Mouse (Mus musculus) left cerebral cortex, adult 8-10 months (tissue): ENCODE data around the gene Ggact. TPM values are rescaled to one million over a fixed set of nuclear protein-coding genes. Genes with fewer than 3 reads are reported as not detected.

Experiments used
- DNase-seq, 2 experiments: peaks; one replicate each; pipeline ENCODE4 v3.0.0; 2022; ENCODE audit warnings: low spot score in 2 of 2
- total RNA-seq, 4 experiments: library from RNA; stranded (reverse); gene quantifications; 2 replicates each; pipeline ENCODE4 v1.2.4; 2022

Gene Ggact
- total RNA-seq, 4 experiments from 2014 or later, result 33.0 to 39.9 (median 34.3) TPM

GRCm38 (mm10) chr14:122869831-122870230, 43.7 kb downstream of the Ggact start:
- no peak for DNase-seq

DNA sequence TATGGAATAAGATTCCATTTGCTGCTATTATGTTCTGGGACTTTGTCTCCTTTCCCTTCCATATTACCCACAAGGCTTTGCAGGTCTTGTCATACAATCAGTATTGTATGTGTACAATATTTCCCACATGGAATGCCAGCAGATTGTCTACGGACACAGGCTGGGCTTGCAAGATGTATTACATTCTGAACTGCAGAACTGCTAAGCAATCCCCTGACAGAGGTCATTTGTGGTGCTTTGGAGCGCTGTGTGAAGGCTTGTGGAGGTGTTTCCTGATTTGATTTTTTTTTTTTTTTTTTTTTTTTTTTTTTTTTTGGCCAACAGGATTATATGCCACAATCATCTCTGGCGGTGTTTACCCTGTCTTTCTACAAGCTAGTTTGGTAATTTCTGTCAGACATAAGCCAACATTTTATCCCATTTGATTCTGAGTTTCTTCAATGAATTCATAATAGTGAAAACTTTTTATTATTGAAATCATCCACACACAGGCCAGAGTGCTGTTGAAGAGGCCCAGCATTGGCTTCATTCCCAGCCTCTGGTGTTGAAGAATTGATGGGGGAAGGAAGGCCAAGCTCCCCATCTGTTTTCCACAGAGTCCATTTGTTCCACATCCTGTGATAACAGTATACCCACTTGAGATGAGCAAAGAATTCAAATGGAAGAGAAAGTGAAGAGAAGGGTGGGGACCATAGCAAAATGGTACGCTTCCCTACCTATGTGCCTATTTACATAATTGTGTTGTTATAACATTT, 45.8 kb downstream of the Ggact start:
- DNase-seq, result no peak

GRCm38 (mm10) chr14:122865462-122866129, 48.0 kb downstream of the Ggact start:
- DNase-seq, result no peak

DNA sequence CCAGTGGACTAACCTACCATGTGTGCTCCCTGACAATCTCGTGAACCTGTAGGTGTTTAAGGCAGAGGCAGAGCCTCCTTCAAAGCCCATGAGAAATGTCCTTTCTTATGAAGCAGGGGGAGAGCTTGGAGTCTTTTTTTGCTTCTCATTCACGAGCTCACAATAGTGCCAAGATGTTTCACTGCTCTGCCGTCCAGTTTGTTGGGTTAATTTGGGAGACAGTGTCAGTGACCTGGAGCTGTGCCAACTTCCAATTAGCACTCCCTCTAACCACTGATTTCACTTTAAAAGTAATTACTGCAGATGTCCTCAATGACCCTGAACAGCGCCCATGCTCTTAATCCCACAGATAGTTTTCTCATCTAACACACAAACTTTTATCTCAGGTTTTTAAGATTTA, 50.9 kb downstream of the Ggact start:
- DNase-seq, result no peak

GRCm38 (mm10) chr14:122859792-122860191, 53.8 kb downstream of the Ggact start:
- no peak for DNase-seq

- DNase-seq, result no peak
Measured at GRCm38 (mm10) chr14:122852506-122853057, 61.0 kb downstream of the Ggact start.

- no peak for DNase-seq
Measured at GRCm38 (mm10) chr14:122837018-122837417, 76.5 kb downstream of the Ggact start.

GRCm38 (mm10) chr14:122836221-122836620, 77.3 kb downstream of the Ggact start:
- no peak for DNase-seq

DNA sequence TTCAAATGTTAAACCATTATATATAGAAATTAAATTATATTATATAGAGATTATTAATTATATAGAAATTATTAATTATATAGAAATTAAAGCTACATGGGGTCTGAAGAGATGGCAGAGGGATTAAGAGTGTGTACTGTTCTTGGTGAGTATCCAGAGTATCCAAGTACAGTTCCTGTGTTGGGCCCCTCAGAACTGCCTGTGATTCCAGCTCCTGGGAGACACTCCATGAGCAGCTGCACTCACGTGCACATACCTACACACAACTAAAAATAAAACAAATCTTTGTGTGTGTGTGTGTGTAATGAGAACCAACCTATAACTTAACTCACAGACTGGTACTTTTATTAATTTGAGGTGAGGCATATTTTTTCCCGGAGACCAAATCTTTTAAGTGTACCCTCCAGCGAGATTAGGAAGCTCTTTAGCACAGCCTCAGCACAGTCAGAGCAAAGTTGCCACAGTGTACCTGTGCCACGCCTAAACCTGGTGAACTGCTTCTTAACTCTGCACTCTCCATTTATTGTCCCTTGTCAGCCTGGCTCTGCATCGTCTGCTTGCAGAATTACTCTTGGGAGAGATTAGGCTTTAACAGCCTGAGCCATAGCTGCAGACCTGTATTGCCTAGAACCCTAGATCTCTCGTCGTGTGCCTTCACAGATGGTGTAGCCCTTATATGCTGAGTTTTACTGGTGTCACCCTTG, 77.9 kb downstream of the Ggact start:
- DNase-seq, result no peak

- DNase-seq, result no peak
Measured at GRCm38 (mm10) chr14:122834753-122835152, 78.8 kb downstream of the Ggact start.

GRCm38 (mm10) chr14:122833666-122834065, 79.9 kb downstream of the Ggact start:
- no peak for DNase-seq

- no peak for DNase-seq
Measured at GRCm38 (mm10) chr14:122830433-122830832, 83.1 kb downstream of the Ggact start.

DNA sequence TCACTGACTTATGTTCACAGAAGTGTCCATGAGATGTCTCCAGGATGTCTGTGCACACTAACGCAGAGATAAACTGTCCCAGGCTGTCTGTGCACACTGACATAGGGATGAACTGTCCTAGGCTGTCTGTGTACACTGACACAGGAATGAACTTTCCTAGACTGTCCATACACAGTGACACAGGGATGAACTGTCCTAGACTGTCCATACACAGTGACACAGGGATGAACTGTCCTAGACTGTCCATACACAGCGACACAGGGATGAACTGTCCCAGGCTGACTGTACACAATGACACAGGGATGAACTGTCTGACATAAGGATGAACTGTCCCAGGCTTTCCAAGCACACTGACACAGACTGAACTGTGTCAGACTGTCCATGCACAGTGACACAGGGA, 88.1 kb downstream of the Ggact start:
- no peak for DNase-seq

DNA sequence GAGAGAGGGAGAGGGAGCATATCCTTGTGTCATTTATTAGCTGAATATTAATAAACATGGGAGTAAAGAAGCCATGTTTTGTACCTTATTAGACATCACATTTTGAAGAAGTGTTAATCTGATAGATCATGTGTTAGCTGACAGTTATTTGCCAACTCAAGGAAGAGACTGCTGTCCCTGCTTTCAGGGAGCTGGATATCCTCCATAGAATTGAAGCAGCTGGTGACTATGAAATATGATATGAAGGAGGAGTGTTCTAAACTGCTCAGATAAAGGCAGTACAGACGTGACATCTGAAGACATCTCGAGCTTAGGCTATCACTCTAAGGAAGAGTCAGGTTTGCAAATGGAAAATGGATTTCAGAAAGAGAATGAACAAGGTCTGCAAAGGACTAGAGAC, 89.8 kb downstream of the Ggact start:
- no peak for DNase-seq

- no peak for DNase-seq
Measured at GRCm38 (mm10) chr14:122821002-122821401, 92.6 kb downstream of the Ggact start.

GRCm38 (mm10) chr14:122800296-122800695, 113.3 kb downstream of the Ggact start:
- DNase-seq, result no peak

- DNase-seq, result no peak
Measured at GRCm38 (mm10) chr14:122793368-122793767, 120.2 kb downstream of the Ggact start.

DNA sequence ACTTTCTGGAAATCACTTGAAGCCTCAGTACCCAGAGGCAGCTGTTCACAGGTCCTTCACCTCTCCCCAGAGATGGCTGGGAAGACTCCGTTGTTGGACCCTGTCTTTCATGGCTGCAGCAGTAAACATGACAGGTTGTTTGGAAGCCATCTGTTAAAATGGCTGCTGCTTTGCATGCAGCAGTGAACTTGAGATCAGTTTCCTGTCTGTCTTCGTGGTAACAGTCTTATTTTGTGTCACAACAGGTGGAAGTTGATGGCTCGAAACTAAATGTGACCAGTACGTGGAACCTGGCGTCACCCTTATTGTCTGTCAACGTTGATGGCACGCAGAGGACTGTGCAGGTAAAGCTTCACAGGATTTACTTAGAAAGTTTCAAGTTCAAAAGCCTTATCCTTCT, 123.4 kb downstream of the Ggact start:
- no peak for DNase-seq

- DNase-seq, result no peak
Measured at GRCm38 (mm10) chr14:122788199-122788598, 125.4 kb downstream of the Ggact start.

DNA sequence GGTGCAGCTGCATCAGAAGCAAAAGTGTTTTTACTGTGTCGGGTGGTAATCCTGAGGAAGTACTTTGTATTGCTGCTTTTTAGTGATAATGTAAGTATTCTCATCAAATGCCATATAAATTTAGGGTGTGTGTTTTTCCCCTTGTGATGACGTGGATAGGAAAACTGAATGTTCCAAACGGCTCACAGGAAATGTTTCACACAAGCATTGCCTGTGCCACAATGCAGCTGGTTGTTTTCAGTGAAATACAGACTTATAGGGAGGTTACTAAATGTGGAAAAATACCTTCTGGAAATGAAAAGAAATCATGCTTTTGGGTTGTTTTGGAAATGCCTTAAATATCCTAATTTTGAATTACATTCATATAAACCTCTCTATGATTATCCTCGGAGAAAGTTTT, 128.9 kb downstream of the Ggact start:
- no peak for DNase-seq

DNA sequence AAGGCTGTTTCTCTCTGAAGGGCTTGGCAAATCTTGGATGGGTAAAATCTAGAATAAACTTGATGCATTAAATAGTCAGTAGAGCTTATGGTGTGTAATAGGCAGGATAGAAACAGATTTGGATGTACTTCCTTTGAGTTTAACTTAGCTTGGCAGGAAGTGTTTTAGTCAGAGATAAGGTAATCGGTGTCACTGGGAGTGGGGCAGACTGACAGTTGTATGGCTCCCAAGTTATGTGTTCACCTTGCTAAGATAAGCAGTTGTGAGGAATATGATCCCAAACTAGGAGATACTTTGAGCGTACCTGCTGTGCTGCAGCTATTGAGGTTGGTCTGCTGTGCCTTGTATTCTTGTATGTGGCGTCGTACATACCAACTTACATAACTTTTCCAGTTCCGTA, 147.1 kb downstream of the Ggact start:
- no peak for DNase-seq
